Mouse (Mus musculus) layer of hippocampus, adult 9-10 months (tissue): ENCODE data around the gene Mical2.

Experiments used
- DNase-seq: peaks from one replicate; pipeline ENCODE4 v3.0.0; 2022; ENCODE audit warnings: low spot score

The Mical2 gene

DNA sequence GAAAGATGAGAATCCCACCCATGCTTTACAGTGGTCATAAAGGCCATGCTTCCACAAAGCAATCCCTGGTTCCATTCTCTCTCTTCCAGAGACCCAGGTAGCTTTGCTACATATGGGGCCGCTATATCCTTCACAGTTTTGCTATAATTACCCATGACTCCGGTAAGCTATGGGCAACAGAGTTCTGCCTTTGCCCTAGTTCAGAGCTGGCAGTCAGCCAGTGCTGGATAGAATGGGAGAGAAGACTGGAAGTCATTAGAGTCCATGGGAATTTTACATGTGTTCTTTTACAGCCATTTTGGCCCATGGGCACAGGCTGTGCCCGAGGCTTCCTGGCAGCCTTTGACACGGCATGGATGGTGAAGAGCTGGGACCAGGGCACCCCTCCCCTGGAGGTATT lies 93.8 kb downstream of the Mical2 start:
- no peak for DNase-seq

GRCm38 (mm10) chr7:112320052-112320730 lies 94.5 kb downstream of the Mical2 start:
- no peak for DNase-seq

DNA sequence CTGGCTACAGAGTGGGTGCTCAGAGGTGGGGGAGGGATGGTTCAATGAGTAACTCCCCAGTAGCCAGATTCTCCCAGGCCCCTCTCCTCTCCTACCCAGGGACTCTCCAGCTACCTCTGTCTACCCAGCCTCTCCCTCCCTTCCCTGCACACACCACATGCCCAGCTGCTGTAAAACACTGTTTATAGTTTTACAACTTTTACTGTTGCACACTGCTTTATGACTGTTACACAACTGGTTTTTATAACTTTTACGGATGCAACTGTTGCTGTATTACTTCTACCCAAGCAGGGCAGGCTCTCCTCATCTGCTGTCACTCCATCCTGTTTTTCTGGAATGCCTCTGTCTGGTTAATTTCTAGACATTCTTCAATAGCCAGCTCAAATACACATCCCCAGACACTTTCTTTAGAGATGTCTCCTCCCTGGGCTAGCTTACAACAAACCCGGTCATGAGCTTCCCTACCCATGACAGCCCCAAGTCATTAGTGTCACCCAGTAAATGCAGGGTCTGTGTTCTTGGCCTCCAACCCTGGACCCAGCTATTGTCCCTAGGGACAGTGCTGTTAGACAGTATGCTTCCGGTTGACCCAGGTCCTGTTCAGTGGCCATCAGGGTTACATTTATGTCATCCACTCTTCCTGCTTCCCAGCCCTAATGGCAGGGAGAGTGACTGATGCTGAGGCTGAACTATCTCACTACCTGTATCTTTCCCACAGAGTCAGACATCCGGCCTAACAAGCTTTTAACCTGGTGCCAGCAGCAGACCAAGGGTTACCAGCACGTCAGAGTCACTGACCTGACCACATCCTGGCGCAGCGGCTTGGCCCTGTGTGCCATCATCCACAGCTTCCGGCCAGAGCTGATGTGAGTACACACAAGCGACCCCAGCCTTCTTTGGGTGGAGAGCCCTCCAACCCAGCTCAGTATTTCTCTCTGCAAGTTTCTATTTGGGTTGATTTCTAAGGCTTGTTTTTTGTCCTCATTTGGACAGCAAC lies 96.4 kb downstream of the Mical2 start:
- DNase-seq = no peak

- no peak for DNase-seq
Observed at GRCm38 (mm10) chr7:112324577-112324976, 98.9 kb downstream of the Mical2 start.

GRCm38 (mm10) chr7:112326852-112327251 lies 101.2 kb downstream of the Mical2 start:
- DNase-seq = no peak

- no peak for DNase-seq
Observed at GRCm38 (mm10) chr7:112328969-112329368, 103.3 kb downstream of the Mical2 start.

DNA sequence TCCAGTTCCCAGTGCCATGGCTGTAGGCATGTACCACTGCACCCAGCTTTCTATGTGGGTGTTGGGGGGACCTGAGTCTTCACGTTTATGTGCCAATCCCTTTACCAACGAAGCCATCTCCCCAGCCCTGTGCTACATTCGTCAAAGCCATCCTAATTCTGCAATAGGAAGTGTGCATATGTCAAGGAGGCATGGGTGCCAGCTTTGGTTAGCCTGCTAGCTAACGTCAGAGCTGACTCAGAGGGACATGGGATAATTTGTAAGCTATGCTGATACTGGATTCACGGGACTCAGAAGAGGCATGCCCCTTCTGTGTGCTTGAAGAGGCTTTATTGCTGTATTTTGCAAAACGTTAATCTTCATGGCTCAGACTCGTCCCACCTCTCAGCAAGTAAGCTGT lies 103.8 kb downstream of the Mical2 start:
- DNase-seq = no peak

GRCm38 (mm10) chr7:112330935-112331334 lies 105.3 kb downstream of the Mical2 start:
- no peak for DNase-seq

DNA sequence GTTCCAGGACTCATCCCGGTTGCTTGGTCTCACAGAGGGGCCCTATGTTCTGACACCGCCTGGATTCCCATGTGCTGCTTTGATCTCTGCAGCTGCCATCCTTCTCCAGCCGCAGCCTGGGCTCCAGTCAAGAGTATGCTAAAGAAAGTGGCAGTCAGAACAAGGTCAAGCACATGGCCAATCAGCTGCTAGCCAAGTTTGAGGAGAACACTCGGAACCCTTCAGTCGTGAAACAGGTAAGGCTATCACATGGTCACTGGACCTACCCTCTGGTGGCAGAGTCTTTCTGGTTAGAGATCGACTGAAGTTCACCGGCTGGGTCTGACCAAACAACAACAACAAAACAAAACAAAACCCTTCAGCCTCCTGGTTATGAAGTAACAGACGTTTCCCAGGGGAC lies 106.1 kb downstream of the Mical2 start:
- DNase-seq = no peak

- no peak for DNase-seq
Observed at GRCm38 (mm10) chr7:112332426-112332825, 106.8 kb downstream of the Mical2 start.

GRCm38 (mm10) chr7:112333404-112333803 lies 107.7 kb downstream of the Mical2 start:
- DNase-seq = no peak

DNA sequence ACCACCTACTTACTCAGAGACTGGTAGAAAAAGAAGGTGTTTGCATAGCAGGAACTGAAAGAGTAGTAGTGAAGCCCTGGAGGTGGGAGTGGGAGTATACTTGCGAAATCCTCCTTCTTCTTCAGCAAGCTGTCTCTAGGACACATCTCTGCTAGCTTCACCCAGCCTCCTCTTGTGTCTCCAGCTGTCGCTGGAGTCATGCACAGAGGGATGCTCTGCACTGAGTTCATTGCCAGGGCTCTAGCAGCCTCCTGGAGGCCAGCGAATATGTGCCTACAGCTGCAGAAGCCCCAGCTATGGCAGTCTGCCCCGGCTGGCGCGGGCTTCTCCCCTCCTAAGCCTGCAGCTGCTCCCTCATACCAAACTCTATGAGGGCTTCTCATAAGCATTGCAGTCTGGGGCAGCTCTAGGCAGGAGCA lies 110.6 kb downstream of the Mical2 start:
- DNase-seq = peak; percentile 32

- DNase-seq = peak; percentile 42
Observed at GRCm38 (mm10) chr7:112336769-112337168, 111.1 kb downstream of the Mical2 start.

GRCm38 (mm10) chr7:112337736-112338135 lies 112.1 kb downstream of the Mical2 start:
- DNase-seq = no peak

DNA sequence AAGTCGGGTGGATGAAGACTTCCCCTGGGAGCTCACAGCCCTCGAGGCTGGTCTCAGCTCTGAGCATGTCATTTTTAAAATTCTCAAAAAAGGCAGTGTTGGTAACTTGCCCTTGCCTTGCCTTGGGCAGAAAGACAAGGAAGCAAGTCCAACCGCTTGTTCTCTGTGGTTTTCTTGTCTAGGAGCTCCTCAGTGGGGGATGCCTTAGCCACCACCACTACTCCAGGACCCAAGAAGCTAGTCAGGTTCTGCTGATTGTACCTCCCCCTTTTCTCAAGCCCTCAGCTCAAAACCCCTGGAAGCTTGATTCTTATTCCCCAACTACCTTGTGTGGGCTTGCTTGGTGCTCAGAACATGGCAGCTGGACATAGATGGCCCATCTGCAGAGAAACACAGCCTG lies 115.4 kb downstream of the Mical2 start:
- DNase-seq = no peak

DNA sequence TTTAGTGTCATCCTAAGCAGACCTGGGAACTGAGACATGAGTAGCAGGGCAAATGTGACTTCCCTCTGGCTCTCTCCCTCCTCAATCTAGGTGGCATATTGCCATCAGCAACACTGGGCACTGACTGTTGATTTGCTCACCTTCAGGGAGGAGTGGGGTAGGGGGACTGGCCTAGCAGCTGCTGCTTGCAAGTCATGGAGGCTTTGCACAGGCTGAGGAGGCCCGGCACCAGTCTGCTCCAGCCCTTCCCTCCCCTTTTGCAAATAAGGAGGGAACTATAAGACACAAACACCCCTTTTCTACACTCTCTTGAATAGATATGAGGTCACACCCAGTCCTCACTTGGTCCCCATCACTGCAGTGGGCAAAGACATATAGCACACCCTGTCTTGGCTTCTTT lies 120.0 kb downstream of the Mical2 start:
- DNase-seq = no peak

- DNase-seq = no peak
Observed at GRCm38 (mm10) chr7:112351541-112351940, 125.9 kb downstream of the Mical2 start.

- no peak for DNase-seq
Observed at GRCm38 (mm10) chr7:112352005-112352404, 126.3 kb downstream of the Mical2 start.

- no peak for DNase-seq
Observed at GRCm38 (mm10) chr7:112353011-112353410, 127.4 kb downstream of the Mical2 start.

DNA sequence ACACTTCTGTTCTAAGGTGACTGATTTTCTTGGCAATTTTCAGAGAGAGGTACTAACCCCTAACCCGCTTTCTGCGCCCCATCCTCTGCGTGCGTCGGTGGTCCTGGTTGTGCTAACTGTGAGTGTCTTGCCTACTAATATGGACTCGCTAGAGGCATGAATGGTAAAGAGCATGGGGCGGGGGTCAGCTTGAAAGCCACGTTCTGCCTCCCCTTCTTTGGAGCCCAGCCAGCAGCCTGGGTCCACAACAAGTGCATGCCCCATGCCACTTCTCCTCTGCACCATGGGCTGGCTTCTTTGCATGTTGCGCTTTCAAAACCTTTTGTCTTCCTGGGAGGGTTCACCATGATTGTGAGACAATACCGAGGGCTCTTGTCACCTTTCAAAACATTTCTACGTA lies 128.3 kb downstream of the Mical2 start:
- no peak for DNase-seq

- no peak for DNase-seq
Observed at GRCm38 (mm10) chr7:112354503-112354951, 128.9 kb downstream of the Mical2 start.

- no peak for DNase-seq
Observed at GRCm38 (mm10) chr7:112359594-112359993, 133.9 kb downstream of the Mical2 start.

DNA sequence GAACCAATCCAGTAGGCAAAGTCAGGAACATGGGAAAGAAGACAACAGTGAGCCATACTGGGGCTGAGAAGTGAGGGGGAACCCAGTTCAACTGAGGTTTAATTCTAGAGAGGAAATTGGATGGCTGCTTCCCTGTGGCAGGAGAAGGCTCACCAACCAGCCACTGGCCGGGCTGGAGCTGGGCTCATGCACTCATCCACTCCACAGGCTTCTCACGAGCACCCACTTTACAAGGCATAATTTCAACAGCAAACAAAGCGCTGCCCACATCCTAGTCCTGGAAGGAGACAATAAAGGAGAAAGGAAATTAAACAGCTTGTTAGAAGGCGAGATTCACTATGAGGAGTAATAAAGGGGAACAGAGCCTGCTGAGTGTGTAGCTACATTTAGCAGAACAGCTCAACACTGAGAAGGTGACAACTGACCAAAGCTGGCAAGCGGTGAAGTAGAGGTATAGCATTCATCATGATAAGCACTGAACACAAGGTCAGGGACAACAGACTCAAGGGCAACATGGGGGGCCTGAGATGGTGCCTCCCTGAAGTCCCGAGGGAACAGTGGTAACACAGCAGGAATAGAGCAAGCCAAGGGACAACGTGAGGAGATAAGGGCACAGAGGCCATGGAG lies 137.0 kb downstream of the Mical2 start:
- DNase-seq = no peak
